Mouse (Mus musculus) liver, embryonic 14.5 days (tissue): Measurements from ENCODE around the gene Sidt2. TPM values are rescaled to one million over a fixed set of nuclear protein-coding genes. Genes with fewer than 3 reads are reported as not detected.

Experiments
- ATAC-seq: fragments of 200-750 bp; cut with Nextera tagmentation; 2 replicates; pipeline ENCODE4 v1.8.0; 2017; ENCODE audit warnings: moderate number of reproducible peaks, mild to moderate bottlenecking, moderate library complexity; ENCODE audit not compliant: insufficient read depth
- DNase-seq, 3 experiments: peaks; one replicate each; pipeline ENCODE4 v3.0.0-alpha.2; 2012 to 2013; ENCODE audit warnings: low read depth in 3 of 3, low spot score in 3 of 3
- H3K27ac ChIP-seq: fragments of 300-500 bp; sonication (generic); 2 replicates; pipeline ENCODE4 v1.5.1; 2014; ENCODE audit warnings: moderate library complexity, mild to moderate bottlenecking, control low read depth, inconsistent platforms
- H3K27me3 ChIP-seq: fragments of 300-500 bp; sonication (generic); 2 replicates; pipeline ENCODE4 v1.6.1; 2014; ENCODE audit warnings: mild to moderate bottlenecking, low read length, moderate library complexity; ENCODE audit not compliant: control insufficient read depth, insufficient read depth
- H3K36me3 ChIP-seq: fragments of 300-500 bp; sonication (generic); replicated peaks from 2 replicates; pipeline ENCODE4 v1.6.1; 2014; ENCODE audit warnings: low read depth; ENCODE audit not compliant: control insufficient read depth, insufficient read depth
- H3K4me1 ChIP-seq, 2 experiments: fragments of 200-500 bp in 1 of 2; fragments of 300-500 bp in 1 of 2; sonication (generic) in 1 of 2; replicated peaks; 2 replicates each; pipeline ENCODE4 v1.6.1; 2012 to 2014; ENCODE audit warnings: antibody characterized with exemption in 1 of 2, inconsistent platforms in 1 of 2, low read length in 1 of 2; ENCODE audit not compliant: control insufficient read depth in 2 of 2, insufficient read depth in 2 of 2
- H3K4me2 ChIP-seq: fragments of 300-500 bp; sonication (generic); 2 replicates; pipeline ENCODE4 v1.6.1; 2014; ENCODE audit warnings: low read depth, mild to moderate bottlenecking, control low read depth, moderate library complexity
- H3K4me3 ChIP-seq, 2 experiments: fragments of 200-500 bp in 1 of 2; fragments of 300-500 bp in 1 of 2; sonication (generic) in 1 of 2; 2 replicates each; pipeline ENCODE4 v1.5.1; 2012 to 2014; ENCODE audit warnings: low read depth in 2 of 2, low read length in 2 of 2, mild to moderate bottlenecking in 2 of 2, control low read depth in 1 of 2, inconsistent platforms in 1 of 2, moderate library complexity in 1 of 2; ENCODE audit not compliant: insufficient read depth in 1 of 2
- H3K9ac ChIP-seq: fragments of 300-500 bp; sonication (generic); replicated peaks from 2 replicates; pipeline ENCODE4 v1.6.1; 2014; ENCODE audit warnings: mild to moderate bottlenecking, control low read depth, moderate library complexity
- H3K9me3 ChIP-seq: fragments of 300-500 bp; sonication (generic); 2 replicates; pipeline ENCODE4 v1.6.1; 2016; ENCODE audit warnings: low read length, mixed read lengths; ENCODE audit not compliant: control insufficient read depth
- CTCF ChIP-seq: IDR thresholded peaks from 2 replicates; pipeline ENCODE4 v1.5.1; 2016; ENCODE audit warnings: antibody characterized with exemption, low read depth, control low read depth
- EP300 ChIP-seq: IDR thresholded peaks from 2 replicates; pipeline ENCODE4 v1.6.1; 2016; ENCODE audit warnings: antibody characterized with exemption, low read depth
- WGBS: fragments of 180-500 bp; shearing (Covaris S2); extraction: QIAGEN DNeasy Blood & Tissue Kit; methylation state at CpG from one replicate; pipeline ENCODE4 v1.1.7; 2014; ENCODE audit not compliant: insufficient replicate concordance; 5-methylcytosine and 5-hydroxymethylcytosine counted together
- polyA plus RNA-seq, 2 experiments: library from polyadenylated mRNA; depleted of rRNA in 1 of 2; stranded (reverse) in 1 of 2; unstranded in 1 of 2; fragments of >200 nt; fragmentation: Nextera tagmentation in 1 of 2; extraction: Ambion mirVana in 1 of 2; gene quantifications; 2 replicates each; pipeline versions ENCODE4 v1.2.1 to v1.2.3; 2012 to 2014

The Sidt2 gene
- polyA plus RNA-seq, 2 experiments = 11.6 to 20.4 TPM

GRCm38 (mm10) chr9:45958023-45958670 is 3.1 kb upstream of the Sidt2 start:
- Histone ChIP-seq H3K4me2 (no peak overlapping the region), H3K27ac (no peak overlapping the region), H3K9ac (no peak overlapping the region), H3K4me1 (peaks cover 3 to 16% of the 10 kb centered on the region in 2 experiments; a peak in 3 of 4 replicates), H3K4me3 (no peak overlapping the region), H3K9me3 (no peaks in the 10 kb centered on the region), H3K36me3 (peaks cover 4% of the 10 kb centered on the region), H3K27me3 (no peaks in the 10 kb centered on the region)
- 68% methylated on average over 7 of the region's 7 CpGs for WGBS
- DNase-seq = no peak
- TF ChIP-seq CTCF = no peak
- no peak for ATAC-seq

GRCm38 (mm10) chr9:45954294-45955106 is 558 bp downstream of the Sidt2 start:
- Histone ChIP-seq H3K4me2 (peak overlapping the region; percentile 93), H3K9me3 (no peaks in the 10 kb centered on the region), H3K9ac (peak overlapping the region; percentile 94), H3K27ac (peak overlapping the region; percentile 81), H3K27me3 (no peaks in the 10 kb centered on the region), H3K4me3 (peak overlapping the region; percentile 86 to 88), H3K4me1 (peaks cover 3 to 16% of the 10 kb centered on the region in 2 experiments; a peak in 3 of 4 replicates), H3K36me3 (peaks cover 23% of the 10 kb centered on the region)
- DNase-seq = no peak
- ATAC-seq = peak; percentile 73
- under 1% methylated on average over 61 of the region's 63 CpGs for WGBS
- TF ChIP-seq EP300 = no peak

GRCm38 (mm10) chr9:45953511-45954293 is 1.4 kb downstream of the Sidt2 start:
- H3K4me3 ChIP-seq = peak overlapping the region; percentile 86 to 88
- DNase-seq (no peak), ATAC-seq (no peak)
- WGBS = 54% methylated on average over 13 of the region's 13 CpGs
- H3K36me3 ChIP-seq = peaks cover 27% of the 10 kb centered on the region
- peaks cover 3 to 16% of the 10 kb centered on the region in 2 experiments; a peak in 3 of 4 replicates for H3K4me1 ChIP-seq
- peak overlapping the region; percentile 93 for H3K4me2 ChIP-seq
- no peaks in the 10 kb centered on the region for H3K9me3 ChIP-seq
- H3K27me3 ChIP-seq = no peaks in the 10 kb centered on the region
- H3K9ac ChIP-seq = peak overlapping the region; percentile 94
- TF ChIP-seq CTCF = no peak
- no peak for TF ChIP-seq EP300
- H3K27ac ChIP-seq = peak overlapping the region; percentile 81

- Histone ChIP-seq H3K36me3 (peaks cover 30% of the 10 kb centered on the region), H3K27me3 (no peaks in the 10 kb centered on the region), H3K9me3 (no peaks in the 10 kb centered on the region), H3K4me2 (peak overlapping the region; percentile 93), H3K27ac (no peak overlapping the region), H3K9ac (no peak overlapping the region), H3K4me3 (peak overlapping the region in 1 of 2 experiments; percentile 88; a peak in 2 of 4 replicates), H3K4me1 (peaks cover 3 to 16% of the 10 kb centered on the region in 2 experiments; a peak in 3 of 4 replicates)
- TF ChIP-seq CTCF (no peak), EP300 (no peak)
- no peak for ATAC-seq
- DNase-seq = no peak
- 80% methylated on average over 7 of the region's 7 CpGs for WGBS
Observed at GRCm38 (mm10) chr9:45952890-45953289, 2.2 kb downstream of the Sidt2 start.

- WGBS = 86% methylated on average over 4 of the region's 4 CpGs
- ATAC-seq = no peak
- H3K4me3 ChIP-seq = no peak overlapping the region
- no peaks in the 10 kb centered on the region for H3K27me3 ChIP-seq
- H3K36me3 ChIP-seq = peaks cover 30% of the 10 kb centered on the region
- no peaks in the 10 kb centered on the region for H3K9me3 ChIP-seq
- no peak for DNase-seq
- peaks cover 3 to 16% of the 10 kb centered on the region in 2 experiments; a peak in 3 of 4 replicates for H3K4me1 ChIP-seq
- no peak overlapping the region for H3K27ac ChIP-seq
- TF ChIP-seq EP300 (no peak), CTCF (no peak)
- H3K4me2 ChIP-seq = no peak overlapping the region
- no peak overlapping the region for H3K9ac ChIP-seq
Observed at GRCm38 (mm10) chr9:45952057-45952456, 3.0 kb downstream of the Sidt2 start.
